Mouse (Mus musculus) mammary gland, adult 2 months (tissue): ENCODE results near the gene Tex30. TPM values are rescaled to one million over a fixed set of nuclear protein-coding genes. Genes with fewer than 3 reads are reported as not detected.

Experiments used
- polyA plus RNA-seq: library from polyadenylated mRNA; depleted of rRNA; stranded (reverse); fragments of >200 nt; gene quantifications from 2 replicates; pipeline ENCODE4 v1.2.3, GENCODE M21; 2012; ENCODE audit warnings: low replicate concordance; rRNA removed

The Tex30 gene
- polyA plus RNA-seq = 2.7 and 4.6 TPM in 2 replicates

DNA sequence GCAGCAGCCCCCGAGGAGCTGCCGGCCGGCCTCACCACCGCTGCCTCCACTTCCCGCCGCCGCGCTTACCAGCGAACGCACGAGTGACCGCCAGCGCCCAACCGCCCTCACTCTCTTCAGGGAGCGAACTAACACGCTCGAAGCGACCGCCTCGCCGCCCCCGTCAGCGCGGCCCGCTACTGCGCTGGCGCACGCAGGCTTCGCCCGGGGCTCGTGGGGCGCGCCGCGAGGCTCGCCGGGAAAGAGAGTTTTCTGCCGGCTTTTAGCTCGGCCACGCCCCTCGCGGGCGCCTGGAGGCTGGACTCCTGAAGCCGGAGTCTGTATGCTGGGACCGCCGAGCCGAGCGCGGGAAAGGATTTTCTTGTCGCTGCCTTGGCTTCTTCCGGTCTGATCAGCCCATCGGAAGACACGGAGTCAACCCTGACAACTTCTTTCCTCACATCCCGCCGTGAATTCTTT is at the start of gene Tex30:
Tex30 (minus strand) TSS at position 183 of the 459 bp plus-strand sequence.

GRCm38 (mm10) chr1:44147563-44148381 is 45.5 kb upstream of the Tex30 start, which contains the start of gene Ercc5:
TSS of gene Ercc5 (plus strand) at chr1:44147744.

DNA sequence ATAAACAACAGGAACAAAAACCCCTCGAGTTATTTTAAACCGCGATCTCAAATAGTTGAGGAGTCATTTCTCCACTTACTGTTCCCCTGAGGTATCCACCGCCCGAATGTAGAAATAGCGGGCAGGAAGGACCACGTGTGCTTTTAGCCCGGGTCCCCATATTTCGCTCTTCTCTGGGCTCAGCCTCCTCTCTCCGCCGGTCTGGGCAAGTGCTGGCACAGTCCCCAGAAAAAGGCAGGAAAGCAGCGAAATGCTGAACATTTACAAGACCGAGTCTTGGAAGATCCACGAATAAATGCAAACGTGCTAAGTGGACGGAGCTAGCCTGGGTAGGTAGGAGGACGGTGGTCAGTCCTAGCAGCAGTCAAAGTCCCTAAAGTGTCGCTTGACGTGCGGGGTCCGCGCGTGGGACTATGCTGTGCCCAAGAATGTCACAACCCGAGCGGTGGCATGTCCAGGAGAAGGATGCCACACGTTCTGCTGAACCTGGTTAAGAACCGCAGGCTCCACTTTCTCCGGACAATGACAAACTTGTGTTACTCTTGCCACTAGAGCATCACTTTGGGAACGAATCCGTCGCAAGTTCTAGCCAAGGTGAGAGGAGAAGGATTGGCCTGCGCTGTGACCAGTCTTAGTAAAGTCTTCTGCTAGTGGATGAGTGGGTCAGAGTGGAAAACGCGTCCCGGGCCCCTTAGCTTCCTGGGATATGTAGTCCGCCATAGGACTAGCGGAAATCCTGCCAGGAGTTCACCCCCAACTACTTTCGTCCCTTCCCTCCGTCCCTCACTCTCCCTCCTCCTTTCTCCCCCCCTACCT is 16.2 kb upstream of the Tex30 start, which contains the start of the genes Kdelc1 and Bivm:
Kdelc1 (minus strand) TSS at position 570 of the 816 bp plus-strand sequence.
Bivm (plus strand) TSS at position 719 of the 816 bp plus-strand sequence.

GRCm38 (mm10) chr1:44061836-44062235 is 40.4 kb downstream of the Tex30 start, which contains the start of gene Gm8251:
TSS of gene Gm8251 (minus strand) at chr1:44061936.

Other genes with a start within 250 kb of the Tex30 start
- 5.3 and 10.9 TPM in 2 replicates for gene Tpp2, start 168.8 kb downstream of the Tex30 start, polyA plus RNA-seq
- 5.8 TPM in 1 of 2 replicates, not detected in the other for gene Mettl21c, start 82.4 kb downstream of the Tex30 start, polyA plus RNA-seq
- gene Gm8251, start 40.5 kb downstream of the Tex30 start, polyA plus RNA-seq = not detected in 2 replicates
- gene Kdelc1, start 16.4 kb upstream of the Tex30 start, polyA plus RNA-seq = 10.1 and 12.2 TPM in 2 replicates
- 4.8 and 7.1 TPM in 2 replicates for gene Bivm, start 16.5 kb upstream of the Tex30 start, polyA plus RNA-seq
- gene Ercc5, start 45.3 kb upstream of the Tex30 start, polyA plus RNA-seq = 3.5 and 5.0 TPM in 2 replicates
- 0.20 TPM in 1 of 2 replicates, not detected in the other for gene Mettl21e, start 116.5 kb upstream of the Tex30 start, polyA plus RNA-seq